Mouse (Mus musculus) small intestine, adult 2 months (tissue): ENCODE data around the gene Acot11. TPM values are rescaled to one million over a fixed set of nuclear protein-coding genes. Genes with fewer than 3 reads are reported as not detected.
"Not testable (repeated sequence)": the region's sequence is repeated elsewhere in the genome, so short reads cannot be mapped to it uniquely, and the experiment has no call there.

Experiments used
- H3K27ac ChIP-seq: fragments of 200-500 bp; 2 replicates; pipeline ENCODE4 v1.5.1; 2012; ENCODE audit warnings: low read depth, low read length, control low read depth, inconsistent platforms; ENCODE audit not compliant: insufficient read depth
- H3K27me3 ChIP-seq: fragments of 200-500 bp; 2 replicates; pipeline ENCODE4 v1.6.1; 2012; ENCODE audit warnings: mild to moderate bottlenecking, moderate library complexity, low read length, inconsistent platforms; ENCODE audit not compliant: control insufficient read depth, insufficient read depth
- H3K36me3 ChIP-seq: fragments of 200-500 bp; 2 replicates; pipeline ENCODE4 v1.6.1; 2012; ENCODE audit warnings: mild to moderate bottlenecking, low read length, control low read depth, inconsistent platforms; ENCODE audit not compliant: control insufficient read depth, insufficient read depth
- H3K4me1 ChIP-seq: fragments of 200-500 bp; 2 replicates; pipeline ENCODE4 v1.6.1; 2012; ENCODE audit warnings: low read length, inconsistent platforms, mixed read lengths; ENCODE audit not compliant: control insufficient read depth, insufficient read depth, insufficient read length
- H3K4me3 ChIP-seq: fragments of 200-500 bp; 2 replicates; pipeline ENCODE4 v1.5.1; 2012; ENCODE audit warnings: low read depth, mild to moderate bottlenecking, control low read depth, inconsistent platforms, low read length, moderate library complexity
- CTCF ChIP-seq: fragments of 200-500 bp; IDR thresholded peaks from 2 replicates; pipeline ENCODE4 v1.5.1; 2012; ENCODE audit warnings: low read depth, mild to moderate bottlenecking, control low read depth, inconsistent platforms, low read length, moderate library complexity, mixed read lengths; ENCODE audit not compliant: insufficient replicate concordance, insufficient read length; ENCODE audit errors: extremely low read depth
- POLR2A ChIP-seq: fragments of 200-500 bp; IDR thresholded peaks from 2 replicates; pipeline ENCODE4 v1.6.1; 2012; ENCODE audit warnings: low read depth, mild to moderate bottlenecking, control low read depth, inconsistent platforms, low read length, moderate library complexity
- WGBS: fragments of 180-500 bp; shearing (Covaris S2); methylation state at CpG from one replicate; pipeline ENCODE4 v1.1.7; 2018; 5-methylcytosine and 5-hydroxymethylcytosine counted together
- polyA plus RNA-seq: library from polyadenylated mRNA; depleted of rRNA; stranded (reverse); fragments of >200 nt; gene quantifications from 2 replicates; pipeline ENCODE4 v1.2.3, GENCODE M21; 2012

Acot11 gene
- polyA plus RNA-seq, 1 experiment = 24.9 TPM

DNA sequence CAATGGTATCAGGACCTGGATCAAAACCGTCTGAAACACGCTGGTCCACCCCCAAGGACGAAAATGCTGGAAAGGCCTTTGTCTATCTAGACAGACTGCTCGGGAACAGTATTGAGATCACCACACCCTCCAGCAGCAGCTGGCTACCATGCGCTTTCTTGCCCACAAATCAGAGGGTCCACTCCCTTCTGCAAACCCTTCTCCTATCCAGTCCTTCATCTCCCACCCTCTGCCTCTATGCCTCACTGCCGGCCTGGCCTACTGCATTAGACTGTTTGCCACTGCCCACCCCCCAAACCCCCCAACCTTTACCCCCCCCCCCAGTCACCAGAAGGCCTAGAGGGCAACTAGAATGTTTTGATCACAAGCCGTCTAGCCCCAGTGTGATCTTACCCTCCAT lies 19.5 kb downstream of the Acot11 start:
- WGBS = 93% methylated on average over 7 of the region's 7 CpGs

DNA sequence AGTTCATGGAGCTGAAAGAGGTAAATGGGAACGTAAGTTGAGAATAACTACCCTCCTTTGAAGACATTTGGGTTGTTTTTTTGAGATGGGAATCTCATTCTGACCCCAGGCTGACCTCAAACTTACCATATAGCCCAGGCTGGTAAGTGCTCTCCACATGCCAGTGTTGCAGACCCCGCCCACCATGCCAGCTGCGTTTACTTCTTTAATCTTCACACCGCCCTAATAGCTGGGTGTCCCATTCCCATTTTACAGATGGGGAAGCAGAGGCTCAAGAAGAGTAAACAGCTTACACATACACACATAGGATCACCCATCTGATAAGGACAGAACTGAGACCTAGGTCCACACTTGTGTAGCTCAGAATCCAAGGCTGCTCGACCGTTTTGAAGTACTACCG lies 20.0 kb downstream of the Acot11 start:
- Histone ChIP-seq H3K27ac (no peak overlapping the region), H3K4me3 (no peak overlapping the region), H3K27me3 (no peaks in the 10 kb centered on the region), H3K36me3 (peaks cover 20% of the 10 kb centered on the region), H3K4me1 (peaks cover 4% of the 10 kb centered on the region)
- WGBS = 88% methylated on average over 7 of the region's 7 CpGs
- TF ChIP-seq POLR2A (no peak), CTCF (no peak)

More for the DNA sequence above, 19.5 kb downstream of the Acot11 start:
- peaks cover 20% of the 10 kb centered on the region for H3K36me3 ChIP-seq
- H3K27ac ChIP-seq = no peak overlapping the region
- peaks cover 4% of the 10 kb centered on the region for H3K4me1 ChIP-seq
- no peak for TF ChIP-seq CTCF
- TF ChIP-seq POLR2A = no peak
- H3K27me3 ChIP-seq = no peaks in the 10 kb centered on the region
- no peak overlapping the region for H3K4me3 ChIP-seq

DNA sequence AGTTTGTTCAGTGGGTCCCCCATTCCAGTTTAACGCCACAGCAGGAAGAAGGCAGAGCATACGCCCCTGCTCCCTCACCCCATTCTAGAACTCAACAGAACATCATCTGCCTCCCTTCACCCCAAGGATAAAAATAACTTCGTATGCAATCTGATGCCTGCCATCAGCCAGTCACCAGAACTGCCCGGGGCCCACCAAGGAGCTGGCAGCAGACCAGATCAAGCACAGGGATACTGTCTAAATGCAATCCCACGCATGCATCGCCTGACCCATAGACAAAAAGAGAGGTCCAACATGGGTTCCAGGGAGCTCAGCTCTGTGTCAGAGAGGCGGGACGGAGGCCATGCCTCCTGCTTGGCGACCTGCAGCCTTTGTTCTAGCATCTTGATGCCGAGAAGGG lies 21.7 kb downstream of the Acot11 start:
- WGBS = 87% methylated on average over 10 of the region's 10 CpGs
- Histone ChIP-seq H3K27me3 (no peaks in the 10 kb centered on the region), H3K27ac (no peak overlapping the region), H3K4me3 (no peak overlapping the region), H3K36me3 (peaks cover 19% of the 10 kb centered on the region), H3K4me1 (peaks cover 8% of the 10 kb centered on the region)
- TF ChIP-seq POLR2A (no peak), CTCF (no peak)

DNA sequence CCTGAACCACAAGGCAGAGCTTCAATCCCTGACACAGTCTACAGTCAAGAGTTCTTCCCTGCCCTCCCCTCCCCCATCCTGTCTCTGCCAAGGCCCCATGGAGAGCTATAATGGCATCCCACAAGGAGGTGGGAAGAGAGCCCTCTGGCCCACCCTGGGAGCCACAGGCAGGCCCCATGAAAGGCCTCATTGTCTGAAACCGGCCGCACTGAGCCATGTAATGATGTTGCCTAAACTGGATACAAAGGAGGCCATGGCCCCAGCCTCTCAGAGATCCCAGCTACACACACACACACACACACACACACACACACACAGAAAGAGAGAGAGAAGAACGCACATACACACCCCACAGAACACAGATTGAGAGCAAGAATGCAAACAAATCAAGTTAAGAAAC lies 24.8 kb downstream of the Acot11 start:
- Histone ChIP-seq H3K4me3 (no peak overlapping the region), H3K27me3 (no peaks in the 10 kb centered on the region), H3K27ac (no peak overlapping the region), H3K4me1 (peaks cover 15% of the 10 kb centered on the region; the same call in 1 of the 2 replicates), H3K36me3 (peaks cover 11% of the 10 kb centered on the region; the same call in 1 of the 2 replicates)
- TF ChIP-seq CTCF (no peak), POLR2A (no peak)
- WGBS = 82% methylated on average over 3 of the region's 3 CpGs

DNA sequence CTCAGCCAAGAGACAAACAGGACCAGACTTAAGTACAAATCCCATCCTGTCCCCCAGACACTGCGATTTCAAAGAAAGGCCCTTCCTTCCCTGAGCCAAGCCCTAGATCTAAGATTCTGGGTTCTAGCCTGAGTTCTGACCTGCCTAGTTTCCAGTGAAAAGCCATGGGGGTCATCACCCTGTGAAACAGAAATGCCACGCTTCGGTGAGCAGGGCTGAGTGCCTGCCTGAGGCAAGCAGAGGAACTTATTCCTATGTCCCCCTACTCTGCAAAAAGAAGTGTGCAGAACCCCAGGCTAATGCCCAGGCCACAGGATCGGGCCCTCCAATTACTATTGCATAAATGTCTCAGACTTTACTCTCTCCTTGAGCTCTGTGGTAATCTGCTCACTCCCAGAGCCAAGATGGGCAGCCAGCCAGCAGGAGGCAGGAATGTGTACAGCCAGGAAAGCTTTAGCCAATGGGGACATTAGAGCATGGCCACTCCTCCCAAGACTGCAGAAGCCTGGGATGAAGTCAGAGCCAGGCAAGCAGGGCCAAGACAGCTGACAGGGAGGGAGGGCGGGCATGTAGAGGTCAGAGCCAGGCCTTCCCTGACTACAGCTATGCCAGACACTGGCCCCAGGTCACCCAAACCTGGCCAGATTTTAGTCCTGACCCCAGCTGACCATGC lies 26.5 kb downstream of the Acot11 start:
- TF ChIP-seq POLR2A (no peak), CTCF (no peak)
- peaks cover 15% of the 10 kb centered on the region; the same call in 1 of the 2 replicates for H3K4me1 ChIP-seq
- 24% methylated on average over 5 of the region's 5 CpGs for WGBS
- H3K36me3 ChIP-seq = peaks cover 2% of the 10 kb centered on the region; the same call in 1 of the 2 replicates
- no peaks in the 10 kb centered on the region for H3K27me3 ChIP-seq
- H3K27ac ChIP-seq = peak overlapping the region; percentile 89
- H3K4me3 ChIP-seq = no peak overlapping the region

DNA sequence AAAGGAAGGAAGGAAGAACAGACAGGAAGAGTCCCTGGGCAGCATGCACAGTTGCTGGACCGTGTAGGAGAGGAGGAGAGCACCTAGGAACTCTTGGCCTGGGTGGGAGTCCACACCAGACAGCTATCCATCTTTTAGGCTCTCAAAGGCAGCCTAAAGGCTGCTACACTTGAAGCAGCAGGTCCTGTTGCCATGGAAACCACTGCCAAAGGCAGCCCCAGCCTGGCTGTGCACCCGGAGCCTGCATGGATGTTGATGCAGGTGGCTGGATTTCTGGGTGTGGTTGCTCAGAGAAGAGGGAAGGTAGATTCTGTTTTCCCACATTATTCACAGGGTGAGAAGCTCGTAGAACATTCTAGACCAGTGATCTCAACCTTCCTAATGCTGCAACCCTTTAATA lies 27.8 kb downstream of the Acot11 start:
- Histone ChIP-seq H3K4me3 (no peak overlapping the region), H3K36me3 (peaks cover 1% of the 10 kb centered on the region; the same call in 1 of the 2 replicates), H3K27ac (no peak overlapping the region), H3K4me1 (peaks cover 24% of the 10 kb centered on the region; the same call in 1 of the 2 replicates), H3K27me3 (no peaks in the 10 kb centered on the region)
- 52% methylated on average over 3 of the region's 3 CpGs for WGBS
- TF ChIP-seq POLR2A = no peak
- TF ChIP-seq CTCF = no peak

DNA sequence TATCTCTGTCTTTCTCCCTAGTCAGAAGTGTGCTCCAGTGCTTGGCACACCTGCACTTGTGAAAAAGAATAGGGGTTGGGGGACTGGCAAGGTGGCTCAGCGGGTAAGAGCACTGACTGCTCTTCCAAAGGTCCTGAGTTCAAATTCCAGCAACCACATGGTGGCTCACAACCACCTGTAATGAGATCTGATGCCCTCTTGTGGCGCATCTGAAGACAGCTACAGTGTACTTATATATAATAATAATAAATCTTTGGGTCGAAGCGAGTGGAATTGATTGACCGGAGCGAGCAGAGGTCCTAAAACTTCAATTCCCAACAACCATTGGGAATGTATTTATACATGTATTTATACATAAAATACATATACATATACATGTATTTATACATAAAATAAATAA lies 29.0 kb downstream of the Acot11 start:
- WGBS = 89% methylated on average over 6 of the region's 6 CpGs
- TF ChIP-seq CTCF = peak; percentile 4; the same call in 1 of the 2 replicates
- H3K4me1 ChIP-seq = peaks cover 25% of the 10 kb centered on the region; the same call in 1 of the 2 replicates
- H3K4me3 ChIP-seq, H3K27me3 ChIP-seq, H3K36me3 ChIP-seq, H3K27ac ChIP-seq: not testable (repeated sequence)
